Mouse (Mus musculus) C2C12 (cell line): ENCODE measurements around the gene Pdlim5.

ENCODE experiments used
- CEBPB ChIP-seq: IDR thresholded peaks from one replicate; pipeline ENCODE4 v1.6.1; 2011; ENCODE audit warnings: low read depth, mild to moderate bottlenecking, control low read depth, moderate library complexity
- CTCF ChIP-seq: IDR thresholded peaks from one replicate; pipeline ENCODE4 v1.5.1; 2011; ENCODE audit not compliant: control insufficient read depth, insufficient read depth, insufficient read length
- MAX ChIP-seq: IDR thresholded peaks from one replicate; pipeline ENCODE4 v1.6.1; 2011; ENCODE audit warnings: mild to moderate bottlenecking, control low read depth
- MYOD1 ChIP-seq: IDR thresholded peaks from one replicate; pipeline ENCODE4 v1.6.1; 2011; ENCODE audit warnings: low read depth; ENCODE audit not compliant: control insufficient read depth, insufficient read length
- USF1 ChIP-seq: IDR thresholded peaks from one replicate; pipeline ENCODE4 v1.6.1; 2011; ENCODE audit warnings: low read depth, mild to moderate bottlenecking, control low read depth, moderate library complexity

GRCm38 (mm10) chr3:142238260-142239046 lies 157.0 kb downstream of the Pdlim5 start:
- TF ChIP-seq CTCF (no peak), MAX (no peak), USF1 (no peak), MYOD1 (no peak), CEBPB (no peak)
